Mouse (Mus musculus) intestine, embryonic 14.5 days (tissue): ENCODE results near the gene Nectin2. TPM values are rescaled to one million over a fixed set of nuclear protein-coding genes. Genes with fewer than 3 reads are reported as not detected.

Experiments used
- ATAC-seq: fragments of 200-750 bp; cut with Nextera tagmentation; replicated peaks from 2 replicates; pipeline ENCODE4 v1.8.0; 2017; ENCODE audit warnings: low read depth, moderate number of reproducible peaks, moderate TSS enrichment, moderate library complexity; ENCODE audit not compliant: low FRiP score, low TSS enrichment
- DNase-seq: peaks from one replicate; pipeline ENCODE4 v3.0.0-alpha.2; 2018; ENCODE audit warnings: low spot score
- H3K27ac ChIP-seq: fragments of 300-500 bp; sonication (generic); 2 replicates; pipeline ENCODE4 v1.5.1; 2014; ENCODE audit warnings: low read depth, mild to moderate bottlenecking, control low read depth
- H3K27me3 ChIP-seq: fragments of 300-500 bp; sonication (generic); replicated peaks from 2 replicates; pipeline ENCODE4 v1.6.1; 2014; ENCODE audit warnings: low read length, control low read depth; ENCODE audit not compliant: control insufficient read depth, insufficient read depth
- H3K36me3 ChIP-seq: fragments of 300-500 bp; sonication (generic); 2 replicates; pipeline ENCODE4 v1.6.1; 2014; ENCODE audit warnings: low read length, control low read depth; ENCODE audit not compliant: control insufficient read depth, insufficient read depth
- H3K4me1 ChIP-seq: fragments of 300-500 bp; sonication (generic); replicated peaks from 2 replicates; pipeline ENCODE4 v1.6.1; 2014; ENCODE audit warnings: low read length, control low read depth, mixed read lengths; ENCODE audit not compliant: control insufficient read depth, insufficient read depth
- H3K4me2 ChIP-seq: fragments of 300-500 bp; sonication (generic); 2 replicates; pipeline ENCODE4 v1.6.1; 2014; ENCODE audit warnings: low read length
- H3K4me3 ChIP-seq: fragments of 300-500 bp; sonication (generic); 2 replicates; pipeline ENCODE4 v1.5.1; 2014; ENCODE audit warnings: low read depth, low read length, control low read depth, mixed read lengths
- H3K9ac ChIP-seq: fragments of 300-500 bp; sonication (generic); 2 replicates; pipeline ENCODE4 v1.6.1; 2014; ENCODE audit warnings: mild to moderate bottlenecking, low read length
- H3K9me3 ChIP-seq: fragments of 300-500 bp; sonication (generic); 2 replicates; pipeline ENCODE4 v1.6.1; 2016; ENCODE audit warnings: low read length, control low read depth; ENCODE audit not compliant: control insufficient read depth
- WGBS: fragments of 180-500 bp; shearing (Covaris S2); extraction: QIAGEN DNeasy Blood & Tissue Kit; methylation state at CpG from one replicate; pipeline ENCODE4 v1.1.7; 2014; 5-methylcytosine and 5-hydroxymethylcytosine counted together
- polyA plus RNA-seq: library from polyadenylated mRNA; unstranded; fragments of >200 nt; fragmentation: Nextera tagmentation; extraction: Ambion mirVana; gene quantifications from 2 replicates; pipeline ENCODE4 v1.2.1, GENCODE M21; 2014

The Nectin2 gene
- polyA plus RNA-seq, 1 experiment from 2014 or later, result 136 TPM

GRCm38 (mm10) chr7:19785874-19786458 lies 35.7 kb upstream of the Nectin2 start:
- Histone ChIP-seq H3K36me3 (no peaks in the 10 kb centered on the region), H3K4me2 (no peak overlapping the region), H3K9me3 (0 out of 2 replicates have a peak, but pooled peaks cover 4% of the 10 kb centered on the region), H3K27ac (no peak overlapping the region), H3K4me1 (no peaks in the 10 kb centered on the region), H3K4me3 (no peak overlapping the region), H3K9ac (no peak overlapping the region), H3K27me3 (no peaks in the 10 kb centered on the region)
- 41% methylated on average over 12 of the region's 12 CpGs for WGBS
- DNase-seq (no peak), ATAC-seq (no peak)

- H3K9me3 ChIP-seq, result 0 out of 2 replicates have a peak, but pooled peaks cover 4% of the 10 kb centered on the region
- ATAC-seq, result no peak
- H3K4me3 ChIP-seq, result no peak overlapping the region
- WGBS, result 25% methylated on average over 11 of the region's 11 CpGs
- no peak overlapping the region for H3K4me2 ChIP-seq
- H3K36me3 ChIP-seq, result no peaks in the 10 kb centered on the region
- no peak for DNase-seq
- no peak overlapping the region for H3K27ac ChIP-seq
- H3K9ac ChIP-seq, result 0 out of 2 replicates have a peak overlapping the region, but pooled peaks have one; percentile 16
- no peaks in the 10 kb centered on the region for H3K4me1 ChIP-seq
- no peaks in the 10 kb centered on the region for H3K27me3 ChIP-seq
Measured at GRCm38 (mm10) chr7:19784764-19785535, 34.7 kb upstream of the Nectin2 start.

GRCm38 (mm10) chr7:19783630-19784029 lies 33.3 kb upstream of the Nectin2 start:
- no peaks in the 10 kb centered on the region for H3K36me3 ChIP-seq
- ATAC-seq (no peak), DNase-seq (no peak)
- no peak overlapping the region for H3K27ac ChIP-seq
- H3K4me1 ChIP-seq, result no peaks in the 10 kb centered on the region
- no peak overlapping the region for H3K4me2 ChIP-seq
- 0 out of 2 replicates have a peak, but pooled peaks cover 4% of the 10 kb centered on the region for H3K9me3 ChIP-seq
- WGBS, result 72% methylated on average over 8 of the region's 8 CpGs
- no peaks in the 10 kb centered on the region for H3K27me3 ChIP-seq
- no peak overlapping the region for H3K9ac ChIP-seq
- no peak overlapping the region for H3K4me3 ChIP-seq

GRCm38 (mm10) chr7:19782645-19783044 lies 32.4 kb upstream of the Nectin2 start:
- Histone ChIP-seq H3K9ac (no peak overlapping the region), H3K36me3 (no peaks in the 10 kb centered on the region), H3K27me3 (no peaks in the 10 kb centered on the region), H3K9me3 (0 out of 2 replicates have a peak, but pooled peaks cover 4% of the 10 kb centered on the region), H3K4me1 (no peaks in the 10 kb centered on the region), H3K4me2 (no peak overlapping the region), H3K27ac (no peak overlapping the region), H3K4me3 (no peak overlapping the region)
- no peak for ATAC-seq
- no peak for DNase-seq
- WGBS, result 87% methylated on average over 4 of the region's 4 CpGs

GRCm38 (mm10) chr7:19781741-19782140 lies 31.5 kb upstream of the Nectin2 start:
- Histone ChIP-seq H3K36me3 (no peaks in the 10 kb centered on the region), H3K9ac (no peak overlapping the region), H3K4me2 (no peak overlapping the region), H3K9me3 (0 out of 2 replicates have a peak, but pooled peaks cover 4% of the 10 kb centered on the region), H3K4me1 (no peaks in the 10 kb centered on the region), H3K4me3 (no peak overlapping the region), H3K27ac (no peak overlapping the region), H3K27me3 (no peaks in the 10 kb centered on the region)
- no peak for ATAC-seq
- no peak for DNase-seq
- WGBS, result 86% methylated on average over 7 of the region's 7 CpGs

GRCm38 (mm10) chr7:19779903-19780302 lies 29.6 kb upstream of the Nectin2 start:
- H3K4me1 ChIP-seq, result no peaks in the 10 kb centered on the region
- WGBS, result 78% methylated on average over 4 of the region's 4 CpGs
- 0 out of 2 replicates have a peak, but pooled peaks cover 4% of the 10 kb centered on the region for H3K9me3 ChIP-seq
- no peak overlapping the region for H3K27ac ChIP-seq
- no peak overlapping the region for H3K4me3 ChIP-seq
- DNase-seq (no peak), ATAC-seq (no peak)
- no peak overlapping the region for H3K4me2 ChIP-seq
- H3K36me3 ChIP-seq, result no peaks in the 10 kb centered on the region
- H3K27me3 ChIP-seq, result no peaks in the 10 kb centered on the region
- H3K9ac ChIP-seq, result no peak overlapping the region

GRCm38 (mm10) chr7:19778645-19779044 lies 28.4 kb upstream of the Nectin2 start:
- H3K4me1 ChIP-seq, result no peaks in the 10 kb centered on the region
- DNase-seq, result no peak

GRCm38 (mm10) chr7:19777049-19777723 lies 26.9 kb upstream of the Nectin2 start:
- Histone ChIP-seq H3K27me3 (no peaks in the 10 kb centered on the region), H3K36me3 (no peaks in the 10 kb centered on the region), H3K9me3 (no peaks in the 10 kb centered on the region), H3K4me2 (no peak overlapping the region), H3K9ac (no peak overlapping the region), H3K4me3 (no peak overlapping the region), H3K4me1 (no peaks in the 10 kb centered on the region), H3K27ac (no peak overlapping the region)
- DNase-seq (no peak), ATAC-seq (no peak; the same call in 1 of the 2 replicates)
- 89% methylated on average over 11 of the region's 11 CpGs for WGBS

More at GRCm38 (mm10) chr7:19778645-19779044, 28.4 kb upstream of the Nectin2 start:
- Histone ChIP-seq H3K4me3 (no peak overlapping the region), H3K36me3 (no peaks in the 10 kb centered on the region), H3K9me3 (0 out of 2 replicates have a peak, but pooled peaks cover 4% of the 10 kb centered on the region), H3K4me2 (no peak overlapping the region), H3K27ac (no peak overlapping the region), H3K9ac (no peak overlapping the region), H3K27me3 (no peaks in the 10 kb centered on the region)
- 83% methylated on average over 8 of the region's 8 CpGs for WGBS
- no peak for ATAC-seq
